Mouse (Mus musculus) MEL (cell line): ENCODE measurements at regions not wholly inside any gene's neighbourhood (a gene's known extent, or its start where the extent isn't known, plus 50 kb on each side); places are given as distances from the start of the nearest gene placed in this dataset.

Experiments
- DNase-seq: peaks from one replicate; pipeline ENCODE4 v3.0.0; 2011; ENCODE audit warnings: low read depth, low spot score
- H3K27ac ChIP-seq: 2 replicates; pipeline ENCODE4 v1.5.1; 2012; ENCODE audit warnings: low read depth, mild to moderate bottlenecking, control low read depth, low read length, moderate library complexity; ENCODE audit not compliant: control insufficient read depth
- H3K27me3 ChIP-seq, 2 experiments: fragments of 150-350 bp in 1 of 2; sonication (generic) in 1 of 2; 2 replicates each; pipeline ENCODE4 v1.6.1; 2012; ENCODE audit warnings: low read length in 2 of 2, mild to moderate bottlenecking in 2 of 2, improper control_type of control experiment in 1 of 2, moderate library complexity in 1 of 2; ENCODE audit not compliant: insufficient read depth in 2 of 2, control insufficient read depth in 1 of 2
- H3K36me3 ChIP-seq, 2 experiments: 2 replicates each; pipeline ENCODE4 v1.6.1; 2012 to 2014; ENCODE audit warnings: low read length in 2 of 2, improper control_type of control experiment in 1 of 2, inconsistent platforms in 1 of 2, mild to moderate bottlenecking in 1 of 2; ENCODE audit not compliant: insufficient read depth in 2 of 2, control insufficient read depth in 1 of 2
- H3K4me1 ChIP-seq, 2 experiments: fragments of 150-350 bp in 1 of 2; sonication (generic) in 1 of 2; 2 replicates each; pipeline ENCODE4 v1.6.1; 2012; ENCODE audit warnings: low read length in 2 of 2, improper control_type of control experiment in 1 of 2, mild to moderate bottlenecking in 1 of 2; ENCODE audit not compliant: insufficient read depth in 2 of 2, control insufficient read depth in 1 of 2
- H3K4me3 ChIP-seq, 2 experiments: fragments of 150-350 bp in 1 of 2; sonication (generic) in 1 of 2; 2 replicates each; pipeline ENCODE4 v1.5.1; 2012; ENCODE audit warnings: low read depth in 2 of 2, low read length in 2 of 2, mild to moderate bottlenecking in 2 of 2, moderate library complexity in 2 of 2, control low read depth in 1 of 2, improper control_type of control experiment in 1 of 2; ENCODE audit not compliant: control insufficient read depth in 1 of 2, insufficient read depth in 1 of 2
- H3K79me2 ChIP-seq: 2 replicates; pipeline ENCODE4 v1.6.1; 2012; ENCODE audit warnings: mild to moderate bottlenecking, low read length, moderate library complexity; ENCODE audit not compliant: control insufficient read depth, poor library complexity, insufficient read depth
- H3K9ac ChIP-seq: 2 replicates; pipeline ENCODE4 v1.6.1; 2012; ENCODE audit warnings: low read depth, mild to moderate bottlenecking, control low read depth, low read length, moderate library complexity; ENCODE audit not compliant: control insufficient read depth, poor library complexity, severe bottlenecking
- H3K9me3 ChIP-seq: fragments of 150-350 bp; sonication (generic); replicated peaks from 2 replicates; pipeline ENCODE4 v1.6.1; 2012; ENCODE audit warnings: mild to moderate bottlenecking, low read length, improper control_type of control experiment, moderate library complexity; ENCODE audit not compliant: insufficient read depth
- BHLHE40 ChIP-seq: IDR thresholded peaks from 2 replicates; pipeline ENCODE4 v1.6.1; 2012; ENCODE audit warnings: low read depth, mild to moderate bottlenecking, inconsistent platforms, low read length, improper control_type of control experiment, borderline replicate concordance
- CHD1 ChIP-seq: IDR thresholded peaks from 2 replicates; pipeline ENCODE4 v1.6.1; 2012; ENCODE audit warnings: low read depth, mild to moderate bottlenecking, inconsistent platforms, low read length, improper control_type of control experiment
- CTCF ChIP-seq, 3 experiments: IDR thresholded peaks in 2 of 3; conservative IDR thresholded peaks in 1 of 3; 2 replicates each; pipeline ENCODE4 v1.5.1; 2011 to 2012; ENCODE audit warnings: low read length in 3 of 3, low read depth in 2 of 3, mild to moderate bottlenecking in 2 of 3, improper control_type of control experiment in 1 of 3, inconsistent platforms in 1 of 3, mixed read lengths in 1 of 3, moderate library complexity in 1 of 3; ENCODE audit not compliant: control insufficient read depth in 1 of 3, insufficient read depth in 1 of 3, poor library complexity in 1 of 3, severe bottlenecking in 1 of 3
- E2F4 ChIP-seq: IDR thresholded peaks from 2 replicates; pipeline ENCODE4 v1.6.1; 2011; ENCODE audit warnings: low read depth, low read length, improper control_type of control experiment, borderline replicate concordance
- EP300 ChIP-seq, 2 experiments: IDR thresholded peaks; 2 replicates each; pipeline ENCODE4 v1.6.1; 2011; ENCODE audit warnings: improper control_type of control experiment in 2 of 2, low read length in 2 of 2, low read depth in 1 of 2, mild to moderate bottlenecking in 1 of 2
- ETS1 ChIP-seq: IDR thresholded peaks from 2 replicates; pipeline ENCODE4 v1.6.1; 2012; ENCODE audit warnings: low read depth, mild to moderate bottlenecking, inconsistent platforms, low read length, improper control_type of control experiment, moderate library complexity
- GATA1 ChIP-seq: IDR thresholded peaks from 2 replicates; pipeline ENCODE4 v1.6.1; 2011; ENCODE audit warnings: low read depth, low read length, improper control_type of control experiment
- HCFC1 ChIP-seq: IDR thresholded peaks from 2 replicates; pipeline ENCODE4 v1.6.1; 2012; ENCODE audit warnings: low read depth, mild to moderate bottlenecking, inconsistent platforms, low read length, improper control_type of control experiment, moderate library complexity
- KAT2A ChIP-seq: conservative IDR thresholded peaks from 2 replicates; pipeline ENCODE4 v1.6.1; 2012; ENCODE audit warnings: low read depth, low read length, improper control_type of control experiment, inconsistent platforms
- MAFK ChIP-seq: IDR thresholded peaks from 2 replicates; pipeline ENCODE4 v1.6.1; 2011; ENCODE audit warnings: low read depth, mild to moderate bottlenecking, low read length, improper control_type of control experiment, borderline replicate concordance
- MAX ChIP-seq: IDR thresholded peaks from 2 replicates; pipeline ENCODE4 v1.6.1; 2011; ENCODE audit warnings: low read length, improper control_type of control experiment
- MAZ ChIP-seq: IDR thresholded peaks from 2 replicates; pipeline ENCODE4 v1.6.1; 2012; ENCODE audit warnings: low read depth, mild to moderate bottlenecking, inconsistent platforms, low read length, improper control_type of control experiment
- MXI1 ChIP-seq: IDR thresholded peaks from 2 replicates; pipeline ENCODE4 v1.6.1; 2011; ENCODE audit warnings: mild to moderate bottlenecking, low read depth, low read length, improper control_type of control experiment
- MYB ChIP-seq: IDR thresholded peaks from 2 replicates; pipeline ENCODE4 v1.6.1; 2011; ENCODE audit warnings: mild to moderate bottlenecking, low read depth, low read length, improper control_type of control experiment
- MYC ChIP-seq: IDR thresholded peaks from 2 replicates; pipeline ENCODE4 v1.6.1; 2011; ENCODE audit warnings: low read depth, mild to moderate bottlenecking, low read length, improper control_type of control experiment, moderate library complexity
- NELFE ChIP-seq: IDR thresholded peaks from 2 replicates; pipeline ENCODE4 v1.6.1; 2011; ENCODE audit warnings: low read depth, low read length, improper control_type of control experiment
- NRF1 ChIP-seq: IDR thresholded peaks from 2 replicates; pipeline ENCODE4 v1.6.1; 2014; ENCODE audit warnings: low read depth, mild to moderate bottlenecking, inconsistent platforms, low read length, improper control_type of control experiment, moderate library complexity; ENCODE audit not compliant: poor library complexity, insufficient read depth, severe bottlenecking
- POLR2A ChIP-seq, 2 experiments: IDR thresholded peaks; 2 replicates each; pipeline ENCODE4 v1.6.1; 2011 to 2012; ENCODE audit warnings: low read length in 2 of 2, mild to moderate bottlenecking in 2 of 2, control low read depth in 1 of 2, improper control_type of control experiment in 1 of 2, low read depth in 1 of 2, moderate library complexity in 1 of 2; ENCODE audit not compliant: control insufficient read depth in 1 of 2, insufficient read depth in 1 of 2, poor library complexity in 1 of 2
- POLR2AphosphoS2 ChIP-seq: IDR thresholded peaks from 2 replicates; pipeline ENCODE4 v1.6.1; 2011; ENCODE audit warnings: low read length, improper control_type of control experiment
- POLR2AphosphoS5 ChIP-seq: IDR thresholded peaks from 2 replicates; pipeline ENCODE4 v1.6.1; 2012; ENCODE audit warnings: low read depth, borderline replicate concordance, mild to moderate bottlenecking, inconsistent platforms, low read length, moderate library complexity, mixed read lengths
- RCOR1 ChIP-seq: IDR thresholded peaks from 2 replicates; pipeline ENCODE4 v1.6.1; 2012; ENCODE audit warnings: low read depth, mild to moderate bottlenecking, inconsistent platforms, low read length, improper control_type of control experiment
- SIN3A ChIP-seq: IDR thresholded peaks from 2 replicates; pipeline ENCODE4 v1.6.1; 2012; ENCODE audit warnings: low read length, improper control_type of control experiment, inconsistent platforms
- TBP ChIP-seq: IDR thresholded peaks from 2 replicates; pipeline ENCODE4 v1.8.0; 2011; ENCODE audit warnings: low read depth, low read length, improper control_type of control experiment
- TCF12 ChIP-seq: IDR thresholded peaks from 2 replicates; pipeline ENCODE4 v1.6.1; 2014; ENCODE audit warnings: low read depth, mild to moderate bottlenecking, inconsistent platforms, low read length, improper control_type of control experiment, moderate library complexity
- UBTF ChIP-seq: IDR thresholded peaks from 2 replicates; pipeline ENCODE4 v1.6.1; 2012; ENCODE audit warnings: low read depth, mild to moderate bottlenecking, inconsistent platforms, low read length, improper control_type of control experiment, moderate library complexity, borderline replicate concordance; ENCODE audit not compliant: insufficient read depth
- USF1 ChIP-seq: IDR thresholded peaks from 2 replicates; pipeline ENCODE4 v1.6.1; 2014; ENCODE audit warnings: low read depth, mild to moderate bottlenecking, inconsistent platforms, low read length, improper control_type of control experiment, moderate library complexity
- USF2 ChIP-seq, 2 experiments: IDR thresholded peaks; 2 replicates each; pipeline ENCODE4 v1.6.1; 2011 to 2012; ENCODE audit warnings: improper control_type of control experiment in 2 of 2, low read length in 2 of 2, borderline replicate concordance in 1 of 2, inconsistent platforms in 1 of 2, low read depth in 1 of 2, mild to moderate bottlenecking in 1 of 2; ENCODE audit not compliant: insufficient read depth in 1 of 2
- ZC3H11A ChIP-seq: IDR thresholded peaks from 2 replicates; pipeline ENCODE4 v1.6.1; 2012; ENCODE audit warnings: low read depth, mild to moderate bottlenecking, inconsistent platforms, low read length, improper control_type of control experiment
- ZKSCAN1 ChIP-seq: IDR thresholded peaks from 2 replicates; pipeline ENCODE4 v1.6.1; 2012; ENCODE audit warnings: low read depth, mild to moderate bottlenecking, inconsistent platforms, low read length, improper control_type of control experiment, moderate library complexity
- ZMIZ1 ChIP-seq: IDR thresholded peaks from 2 replicates; pipeline ENCODE4 v1.6.1; 2012; ENCODE audit warnings: low read depth, mild to moderate bottlenecking, inconsistent platforms, low read length, improper control_type of control experiment, moderate library complexity
- ZNF384 ChIP-seq: IDR thresholded peaks from 2 replicates; pipeline ENCODE4 v1.6.1; 2012; ENCODE audit warnings: low read depth, mild to moderate bottlenecking, inconsistent platforms, low read length, improper control_type of control experiment

DNA sequence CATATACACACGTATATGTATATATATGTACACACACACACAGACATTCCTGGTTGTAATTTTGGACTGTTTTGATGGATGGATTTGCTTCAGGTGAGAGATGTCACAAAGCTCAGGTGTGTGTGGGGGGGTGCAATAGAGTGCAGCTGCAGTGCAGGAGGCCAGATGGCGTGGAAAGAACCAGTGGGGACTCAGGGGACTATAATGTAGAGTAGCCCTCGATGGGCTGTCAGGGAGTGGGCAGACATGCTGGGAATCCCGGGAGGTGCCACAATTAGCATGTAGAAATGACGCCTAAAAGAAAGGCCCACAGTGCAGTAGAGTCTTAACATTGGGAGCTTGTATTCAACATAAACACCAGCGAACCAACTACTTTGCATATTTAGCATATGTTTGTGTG lies 763.5 kb upstream of the Car8 start:
- TF ChIP-seq POLR2A (IDR thresholded peaks at IDR 0.05; ENCODE audit: control insufficient read depth in 1 of 2, insufficient read depth in 1 of 2, low read depth in 1 of 2, low read length in 2 of 2, poor library complexity in 1 of 2), result no peak
- no peak for TF ChIP-seq MAFK
- TF ChIP-seq UBTF, result no peak
- TF ChIP-seq ZKSCAN1, result no peak
- TF ChIP-seq MYB, result no peak
- TF ChIP-seq POLR2AphosphoS2, result no peak
- no peak for TF ChIP-seq EP300 (IDR thresholded peaks at IDR 0.05; ENCODE audit: low read depth in 1 of 2, low read length in 2 of 2)
- TF ChIP-seq MAX, result no peak
- TF ChIP-seq CHD1, result no peak
- no peak for TF ChIP-seq MYC
- TF ChIP-seq MAZ, result no peak
- TF ChIP-seq TBP, result no peak
- no peak for TF ChIP-seq SIN3A
- no peak for TF ChIP-seq NELFE
- TF ChIP-seq ZNF384, result no peak
- no peak for TF ChIP-seq ETS1
- no peak for TF ChIP-seq E2F4
- no peak for TF ChIP-seq USF1
- no peak for TF ChIP-seq USF2 (IDR thresholded peaks at IDR 0.05; ENCODE audit: borderline replicate concordance in 1 of 2, insufficient read depth in 1 of 2, low read depth in 1 of 2, low read length in 2 of 2)
- no peak for TF ChIP-seq CTCF (IDR thresholded peaks at IDR 0.05 in 2 of 3, conservative IDR thresholded peaks at IDR 0.05 in 1 of 3; ENCODE audit: control insufficient read depth in 1 of 3, insufficient read depth in 1 of 3, low read depth in 2 of 3, low read length in 3 of 3, poor library complexity in 1 of 3, severe bottlenecking in 1 of 3)
- DNase-seq, result no peak

DNA sequence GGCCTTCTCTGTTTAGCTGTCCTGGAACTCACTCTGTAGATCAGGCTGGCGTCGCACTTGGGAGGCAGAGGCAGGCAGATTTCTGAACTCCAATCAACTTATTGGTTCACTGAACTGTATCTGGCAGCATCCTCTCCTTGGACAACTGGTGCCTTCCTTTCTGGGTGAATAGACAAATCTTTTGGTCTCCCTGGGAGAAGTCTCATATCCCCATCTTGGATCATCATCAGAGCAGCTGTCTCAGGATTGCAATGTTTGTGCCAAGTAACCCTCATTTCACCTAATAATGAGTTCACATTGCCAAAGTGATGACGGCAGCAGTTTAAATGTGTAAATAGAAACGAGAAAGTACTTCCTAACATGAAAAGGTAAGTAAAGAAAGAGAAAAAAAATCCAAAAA lies 759.8 kb upstream of the Car8 start:
- no peaks in the 10 kb centered on the region for H3K36me3 ChIP-seq
- no peak overlapping the region for H3K9ac ChIP-seq
- no peaks in the 10 kb centered on the region for H3K27me3 ChIP-seq
- no peak for TF ChIP-seq MAFK
- TF ChIP-seq ZC3H11A, result no peak
- TF ChIP-seq RCOR1, result no peak
- TF ChIP-seq POLR2AphosphoS5, result no peak
- no peak for TF ChIP-seq BHLHE40
- no peak for TF ChIP-seq ZNF384
- no peak for TF ChIP-seq TCF12
- TF ChIP-seq ZKSCAN1, result no peak
- no peak for TF ChIP-seq GATA1
- TF ChIP-seq SIN3A, result no peak
- no peak for TF ChIP-seq HCFC1
- no peak for TF ChIP-seq ZMIZ1
- TF ChIP-seq MXI1, result no peak
- no peak for TF ChIP-seq NRF1
- TF ChIP-seq EP300 (IDR thresholded peaks at IDR 0.05; ENCODE audit: low read depth in 1 of 2, low read length in 2 of 2), result no peak
- no peak for TF ChIP-seq MYC
- no peak for TF ChIP-seq KAT2A
- no peak for TF ChIP-seq MAX
- H3K4me1 ChIP-seq, result no peaks in the 10 kb centered on the region
- no peaks in the 10 kb centered on the region for H3K9me3 ChIP-seq
- no peaks in the 10 kb centered on the region for H3K79me2 ChIP-seq
- no peak overlapping the region for H3K27ac ChIP-seq
- DNase-seq, result no peak
- no peak overlapping the region for H3K4me3 ChIP-seq

More for the DNA sequence above, 763.5 kb upstream of the Car8 start:
- H3K27ac ChIP-seq, result no peak overlapping the region
- no peaks in the 10 kb centered on the region for H3K27me3 ChIP-seq
- H3K4me3 ChIP-seq, result no peak overlapping the region
- H3K36me3 ChIP-seq, result no peaks in the 10 kb centered on the region
- no peak overlapping the region for H3K9ac ChIP-seq
- H3K9me3 ChIP-seq, result no peaks in the 10 kb centered on the region
- H3K4me1 ChIP-seq, result no peaks in the 10 kb centered on the region
- H3K79me2 ChIP-seq, result no peaks in the 10 kb centered on the region
